ENCODE assay signal across 13 mouse cellular contexts in genomic region chr19:40168391-40168790, GRCm38 (mm10). TPM values are rescaled to one million over a fixed set of nuclear protein-coding genes. Genes with fewer than 3 reads are reported as not detected.
"Had no signal": no experiment of that assay in that cellular context is flagged by ENCODE, and none has a peak within 500 bp of the region (broad histone marks: within the 10 kb centered on the region; RNA-seq: fewer than 3 reads in every experiment).

No protein-coding gene starts in this region.

RNA-seq across cellular contexts. Expression of gene Cyp2c70, which starts 18.7 kb away (rescaled TPM):
- polyA plus RNA-seq: lung, embryonic 14.5 days; lung, embryonic 16.5 days; midbrain, embryonic 10.5 days; midbrain, embryonic 12.5 days; midbrain, embryonic 14.5 days; midbrain, embryonic 16.5 days; myocyte; neural tube, embryonic 11.5 days; neural tube, embryonic 13.5 days; neural tube, embryonic 15.5 days; small intestine, adult 2 months; testis, adult 2 months; urinary bladder, adult 2 months had no signal
